Mouse (Mus musculus) brain, embryonic 14.5 days (tissue): Measurements from ENCODE around the gene Ano2.

Experiments used
- CTCF ChIP-seq: fragments of 200-500 bp; IDR thresholded peaks from 2 replicates; pipeline ENCODE4 v1.5.1; 2012; ENCODE audit warnings: inconsistent platforms, mild to moderate bottlenecking, moderate library complexity, borderline replicate concordance; ENCODE audit not compliant: insufficient read depth, insufficient read length; ENCODE audit errors: extremely low read depth
- POLR2A ChIP-seq: fragments of 200-500 bp; IDR thresholded peaks from 2 replicates; pipeline ENCODE4 v1.6.1; 2012; ENCODE audit warnings: mild to moderate bottlenecking, inconsistent platforms, borderline replicate concordance; ENCODE audit not compliant: poor library complexity, insufficient read depth, insufficient read length, severe bottlenecking; ENCODE audit errors: extremely low read depth

- peak; percentile 48; the same call in 1 of the 2 replicates for TF ChIP-seq CTCF
- no peak for TF ChIP-seq POLR2A
These were observed 355.7 kb downstream of the Ano2 start for GRCm38 (mm10) chr6:126045931-126046330.
